Mouse (Mus musculus): ENCODE measurements around the gene Hs1bp3. TPM values are rescaled to one million over a fixed set of nuclear protein-coding genes. Genes with fewer than 3 reads are reported as not detected.

Gene Hs1bp3
- polyA plus RNA-seq, 1 experiment from 2014 or later, result 9.6 TPM

DNA sequence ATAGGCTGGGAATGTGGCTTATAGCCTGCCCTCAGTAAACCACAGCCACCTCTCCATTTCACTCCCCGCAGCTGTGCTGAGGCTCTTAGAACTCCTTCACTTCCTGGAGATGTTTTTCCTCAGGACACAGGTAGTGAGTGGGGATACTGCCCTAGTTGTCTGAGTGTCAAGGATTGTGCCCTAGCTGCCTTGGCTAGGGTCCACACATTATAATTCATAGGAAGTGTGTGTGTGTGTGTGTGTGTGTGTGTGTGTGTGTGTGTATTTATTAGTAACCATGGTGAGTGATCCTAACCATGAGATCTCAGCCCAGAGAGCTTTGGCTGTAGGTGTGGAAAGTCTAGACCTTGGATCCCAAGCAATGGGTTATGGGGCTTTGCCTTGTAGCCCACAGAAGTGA is 74.0 kb downstream of the Hs1bp3 start:
- no peak for DNase-seq (ENCODE audit: low spot score)
- H3K27me3 ChIP-seq (ENCODE audit: control insufficient read depth, insufficient read depth, low read length), result no peaks in the 10 kb centered on the region
- WGBS, result 91% methylated on average over 1 of the region's 1 CpGs
- no peaks in the 10 kb centered on the region for H3K36me3 ChIP-seq (replicated peaks; ENCODE audit: control insufficient read depth, insufficient read depth, low read depth, low read length)
- H3K4me2 ChIP-seq (ENCODE audit: low read depth, low read length), result no peak overlapping the region
- no peak overlapping the region for H3K27ac ChIP-seq (replicated peaks; ENCODE audit: low read depth, low read length)
- no peaks in the 10 kb centered on the region for H3K4me1 ChIP-seq (ENCODE audit: control insufficient read depth, insufficient read depth, low read length)
- H3K9ac ChIP-seq (replicated peaks; ENCODE audit: low read length), result no peak overlapping the region
- ATAC-seq (replicated peaks; ENCODE audit: insufficient number of reproducible peaks, low FRiP score, low TSS enrichment, low read depth), result no peak
- H3K9me3 ChIP-seq (replicated peaks; ENCODE audit: control insufficient read depth, low read length), result no peaks in the 10 kb centered on the region
- no peak overlapping the region for H3K4me3 ChIP-seq (ENCODE audit: low read depth, low read length)

DNA sequence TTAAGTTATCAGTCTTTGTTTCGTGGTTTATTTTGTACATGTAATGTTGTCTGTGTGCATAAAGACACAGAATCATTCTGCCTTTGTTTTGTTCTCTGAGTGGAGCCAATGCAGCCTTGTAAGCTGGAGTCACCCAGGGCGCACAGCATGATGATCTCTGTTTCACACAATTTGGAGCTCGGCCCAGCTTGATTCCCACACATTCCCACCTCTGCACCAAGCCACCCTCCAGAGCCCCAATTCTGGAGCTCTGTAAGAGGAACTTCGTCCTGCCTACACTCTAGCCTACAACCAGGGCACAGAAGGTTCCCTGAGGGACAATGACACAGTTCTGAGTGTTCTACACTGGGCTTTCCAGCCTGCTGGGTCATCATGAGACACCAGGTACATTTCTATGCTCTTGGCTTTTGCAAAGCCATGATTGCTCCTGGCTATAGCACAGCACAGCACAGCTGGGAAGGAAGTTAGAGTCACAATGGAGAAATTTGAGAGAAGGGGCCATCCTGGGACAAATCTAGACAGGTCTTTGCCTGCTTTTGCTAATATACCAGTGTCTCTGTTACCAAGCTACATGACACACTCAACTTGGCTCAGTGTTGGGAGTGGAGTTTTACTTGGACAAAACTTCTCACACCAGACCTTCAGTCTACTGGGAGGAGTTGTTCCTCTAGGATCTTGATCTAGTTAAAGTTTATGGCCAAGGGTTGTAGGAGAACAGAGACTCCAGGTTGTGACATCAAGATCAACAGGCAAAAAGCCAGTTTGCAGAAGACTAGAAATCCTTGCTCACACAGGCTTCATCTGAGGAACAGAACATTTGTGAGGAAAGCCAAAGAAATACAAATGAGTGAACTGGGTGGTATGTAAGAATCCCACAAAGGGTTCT is 75.5 kb downstream of the Hs1bp3 start:
- no peaks in the 10 kb centered on the region for H3K4me1 ChIP-seq (ENCODE audit: control insufficient read depth, insufficient read depth, low read length)
- H3K4me2 ChIP-seq (ENCODE audit: low read depth, low read length), result no peak overlapping the region
- H3K27ac ChIP-seq (replicated peaks; ENCODE audit: low read depth, low read length), result no peak overlapping the region
- H3K27me3 ChIP-seq (ENCODE audit: control insufficient read depth, insufficient read depth, low read length), result no peaks in the 10 kb centered on the region
- no peaks in the 10 kb centered on the region for H3K9me3 ChIP-seq (replicated peaks; ENCODE audit: control insufficient read depth, low read length)
- no peak overlapping the region for H3K4me3 ChIP-seq (ENCODE audit: low read depth, low read length)
- H3K36me3 ChIP-seq (replicated peaks; ENCODE audit: control insufficient read depth, insufficient read depth, low read depth, low read length), result no peaks in the 10 kb centered on the region
- ATAC-seq (replicated peaks; ENCODE audit: insufficient number of reproducible peaks, low FRiP score, low TSS enrichment, low read depth), result no peak
- no peak overlapping the region for H3K9ac ChIP-seq (replicated peaks; ENCODE audit: low read length)
- DNase-seq (ENCODE audit: low spot score), result no peak
- 93% methylated on average over 4 of the region's 4 CpGs for WGBS

DNA sequence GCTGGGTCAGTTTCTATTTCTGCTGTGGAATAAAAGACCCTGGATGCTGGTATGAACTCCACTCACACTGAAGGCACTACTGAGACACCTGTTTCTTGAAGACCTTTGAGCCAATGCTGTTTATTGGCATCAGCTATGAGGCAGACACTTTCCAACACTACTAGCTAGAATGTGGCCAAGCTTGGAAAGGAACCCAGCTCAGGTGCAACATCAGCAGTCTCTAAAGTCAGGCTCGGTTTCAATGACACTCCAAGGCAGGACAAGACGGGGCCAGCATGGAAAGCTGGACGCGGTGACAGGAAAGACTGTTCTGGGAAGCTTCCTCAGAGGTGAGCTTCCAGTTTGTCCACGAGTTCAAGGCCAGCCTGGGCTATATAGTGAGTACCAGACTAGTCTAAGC is 80.0 kb downstream of the Hs1bp3 start:
- no peaks in the 10 kb centered on the region for H3K36me3 ChIP-seq (replicated peaks; ENCODE audit: control insufficient read depth, insufficient read depth, low read depth, low read length)
- H3K4me2 ChIP-seq (ENCODE audit: low read depth, low read length), result no peak overlapping the region
- no peaks in the 10 kb centered on the region for H3K27me3 ChIP-seq (ENCODE audit: control insufficient read depth, insufficient read depth, low read length)
- no peak for DNase-seq (ENCODE audit: low spot score)
- H3K9ac ChIP-seq (replicated peaks; ENCODE audit: low read length), result no peak overlapping the region
- no peak overlapping the region for H3K27ac ChIP-seq (replicated peaks; ENCODE audit: low read depth, low read length)
- no peak for ATAC-seq (replicated peaks; ENCODE audit: insufficient number of reproducible peaks, low FRiP score, low TSS enrichment, low read depth)
- H3K4me3 ChIP-seq (ENCODE audit: low read depth, low read length), result no peak overlapping the region
- 88% methylated on average over 5 of the region's 5 CpGs for WGBS
- H3K4me1 ChIP-seq (ENCODE audit: control insufficient read depth, insufficient read depth, low read length), result no peaks in the 10 kb centered on the region
- H3K9me3 ChIP-seq (replicated peaks; ENCODE audit: control insufficient read depth, low read length), result no peaks in the 10 kb centered on the region

Other genes starting within 250 kb of the Hs1bp3 start
- 71.1 and 71.6 TPM in 2 replicates for gene Ldah, start 105.3 kb upstream of the Hs1bp3 start, polyA plus RNA-seq (2014; fragmentation: Nextera tagmentation; extraction: Ambion mirVana)
- 0.49 and 0.72 TPM in 2 replicates for gene Gdf7, start 11.5 kb upstream of the Hs1bp3 start, polyA plus RNA-seq (2014; fragmentation: Nextera tagmentation; extraction: Ambion mirVana)
- 45.3 and 51.3 TPM in 2 replicates for gene Rhob, start 186.6 kb downstream of the Hs1bp3 start, polyA plus RNA-seq (2014; fragmentation: Nextera tagmentation; extraction: Ambion mirVana)

Measured in embryonic facial prominence, embryonic 11.5 days (tissue).